Mouse (Mus musculus) heart, embryonic 10.5 days (tissue): ENCODE measurements at regions not wholly inside any gene's neighbourhood (a gene's known extent, or its start where the extent isn't known, plus 50 kb on each side); places are given as distances from the start of the nearest gene placed in this dataset.

Source experiments
- DNase-seq: peaks from one replicate; pipeline ENCODE4 v3.0.0-alpha.2; 2017; ENCODE audit warnings: low spot score
- H3K27ac ChIP-seq: fragments of 300-500 bp; sonication (generic); 2 replicates; pipeline ENCODE4 v1.5.1; 2016; ENCODE audit warnings: mild to moderate bottlenecking
- H3K27me3 ChIP-seq: fragments of 300-500 bp; sonication (generic); 2 replicates; pipeline ENCODE4 v1.6.1; 2016; ENCODE audit warnings: mild to moderate bottlenecking; ENCODE audit not compliant: poor library complexity, insufficient read depth, severe bottlenecking
- H3K36me3 ChIP-seq: fragments of 300-500 bp; sonication (generic); 2 replicates; pipeline ENCODE4 v1.6.1; 2016; ENCODE audit warnings: mild to moderate bottlenecking, moderate library complexity
- H3K4me1 ChIP-seq: fragments of 300-500 bp; sonication (generic); 2 replicates; pipeline ENCODE4 v1.6.1; 2016; ENCODE audit warnings: mild to moderate bottlenecking
- H3K4me3 ChIP-seq: fragments of 300-500 bp; sonication (generic); 2 replicates; pipeline ENCODE4 v1.5.1; 2016; ENCODE audit warnings: mild to moderate bottlenecking, moderate library complexity
- H3K9me3 ChIP-seq: fragments of 300-500 bp; sonication (generic); 2 replicates; pipeline ENCODE4 v1.6.1; 2016; ENCODE audit warnings: mild to moderate bottlenecking, moderate library complexity
- WGBS: fragments of 180-500 bp; shearing (Covaris S2); methylation state at CpG from one replicate; pipeline ENCODE4 v1.1.7; 2016; 5-methylcytosine and 5-hydroxymethylcytosine counted together

GRCm38 (mm10) chr10:96860366-96860765 is 243.6 kb downstream of the Btg1 start:
- Histone ChIP-seq H3K4me1 (no peaks in the 10 kb centered on the region), H3K36me3 (no peaks in the 10 kb centered on the region), H3K9me3 (no peaks in the 10 kb centered on the region), H3K27ac (no peak overlapping the region), H3K4me3 (no peak overlapping the region), H3K27me3 (no peaks in the 10 kb centered on the region)
- WGBS = 69% methylated on average over 2 of the region's 2 CpGs
- DNase-seq = no peak

GRCm38 (mm10) chr10:96863230-96863629 is 246.4 kb downstream of the Btg1 start:
- 76% methylated on average over 8 of the region's 8 CpGs for WGBS
- Histone ChIP-seq H3K4me3 (no peak overlapping the region), H3K27ac (no peak overlapping the region)

GRCm38 (mm10) chr10:96866468-96866867 is 249.7 kb downstream of the Btg1 start:
- 74% methylated on average over 3 of the region's 3 CpGs for WGBS
- Histone ChIP-seq H3K4me3 (no peak overlapping the region), H3K27ac (no peak overlapping the region), H3K36me3 (no peaks in the 10 kb centered on the region), H3K27me3 (no peaks in the 10 kb centered on the region), H3K9me3 (no peaks in the 10 kb centered on the region), H3K4me1 (no peaks in the 10 kb centered on the region)
- no peak for DNase-seq

More at GRCm38 (mm10) chr10:96863230-96863629, 246.4 kb downstream of the Btg1 start:
- no peaks in the 10 kb centered on the region for H3K4me1 ChIP-seq
- H3K36me3 ChIP-seq = no peaks in the 10 kb centered on the region
- no peaks in the 10 kb centered on the region for H3K27me3 ChIP-seq
- H3K9me3 ChIP-seq = no peaks in the 10 kb centered on the region
- DNase-seq = no peak

- Histone ChIP-seq H3K4me1 (no peaks in the 10 kb centered on the region), H3K4me3 (no peak overlapping the region), H3K36me3 (no peaks in the 10 kb centered on the region), H3K27me3 (no peaks in the 10 kb centered on the region), H3K27ac (no peak overlapping the region), H3K9me3 (no peaks in the 10 kb centered on the region)
- WGBS = 69% methylated on average over 7 of the region's 7 CpGs
- no peak for DNase-seq
Observed at GRCm38 (mm10) chr10:96871559-96872160, 254.9 kb downstream of the Btg1 start.

- no peaks in the 10 kb centered on the region for H3K9me3 ChIP-seq
- WGBS = 80% methylated on average over 1 of the region's 1 CpGs
- no peak overlapping the region for H3K4me3 ChIP-seq
- no peaks in the 10 kb centered on the region for H3K36me3 ChIP-seq
- H3K27ac ChIP-seq = no peak overlapping the region
- H3K4me1 ChIP-seq = no peaks in the 10 kb centered on the region
- DNase-seq = no peak
- H3K27me3 ChIP-seq = no peaks in the 10 kb centered on the region
Observed at GRCm38 (mm10) chr10:96874646-96875045, 257.8 kb downstream of the Btg1 start.

GRCm38 (mm10) chr10:96875676-96876075 is 258.9 kb downstream of the Btg1 start:
- H3K27me3 ChIP-seq = no peaks in the 10 kb centered on the region
- H3K4me3 ChIP-seq = no peak overlapping the region
- WGBS = 61% methylated on average over 3 of the region's 3 CpGs
- H3K9me3 ChIP-seq = no peaks in the 10 kb centered on the region
- no peak for DNase-seq
- no peak overlapping the region for H3K27ac ChIP-seq
- H3K36me3 ChIP-seq = no peaks in the 10 kb centered on the region
- H3K4me1 ChIP-seq = no peaks in the 10 kb centered on the region

- Histone ChIP-seq H3K36me3 (no peaks in the 10 kb centered on the region), H3K4me3 (no peak overlapping the region), H3K27ac (no peak overlapping the region), H3K9me3 (no peaks in the 10 kb centered on the region), H3K4me1 (no peaks in the 10 kb centered on the region), H3K27me3 (no peaks in the 10 kb centered on the region)
- 87% methylated on average over 2 of the region's 2 CpGs for WGBS
- no peak for DNase-seq
Observed at GRCm38 (mm10) chr10:96879425-96879824, 262.6 kb downstream of the Btg1 start.

GRCm38 (mm10) chr10:96880771-96881170 is 264.0 kb downstream of the Btg1 start:
- 74% methylated on average over 5 of the region's 5 CpGs for WGBS
- Histone ChIP-seq H3K4me3 (no peak overlapping the region), H3K9me3 (no peaks in the 10 kb centered on the region), H3K4me1 (no peaks in the 10 kb centered on the region), H3K27me3 (no peaks in the 10 kb centered on the region), H3K27ac (no peak overlapping the region), H3K36me3 (no peaks in the 10 kb centered on the region)
- no peak for DNase-seq

- Histone ChIP-seq H3K9me3 (no peaks in the 10 kb centered on the region), H3K27me3 (no peaks in the 10 kb centered on the region), H3K36me3 (no peaks in the 10 kb centered on the region), H3K4me1 (no peaks in the 10 kb centered on the region), H3K4me3 (no peak overlapping the region), H3K27ac (no peak overlapping the region)
- no peak for DNase-seq
- WGBS = 81% methylated on average over 5 of the region's 5 CpGs
Observed at GRCm38 (mm10) chr10:96881212-96881611, 264.4 kb downstream of the Btg1 start.

- no peak for DNase-seq
- no peaks in the 10 kb centered on the region for H3K36me3 ChIP-seq
- no peaks in the 10 kb centered on the region for H3K9me3 ChIP-seq
- H3K4me1 ChIP-seq = no peaks in the 10 kb centered on the region
- no peak overlapping the region for H3K27ac ChIP-seq
- WGBS = 81% methylated on average over 2 of the region's 2 CpGs
- no peak overlapping the region for H3K4me3 ChIP-seq
- H3K27me3 ChIP-seq = no peaks in the 10 kb centered on the region
Observed at GRCm38 (mm10) chr10:96881660-96882059, 264.9 kb downstream of the Btg1 start.

GRCm38 (mm10) chr10:96901150-96901549 is 284.3 kb downstream of the Btg1 start:
- H3K36me3 ChIP-seq = no peaks in the 10 kb centered on the region
- no peaks in the 10 kb centered on the region for H3K9me3 ChIP-seq
- H3K27ac ChIP-seq = no peak overlapping the region
- H3K4me3 ChIP-seq = no peak overlapping the region
- H3K27me3 ChIP-seq = no peaks in the 10 kb centered on the region
- no peaks in the 10 kb centered on the region for H3K4me1 ChIP-seq
- DNase-seq = no peak
- 76% methylated on average over 1 of the region's 1 CpGs for WGBS

- DNase-seq = no peak
- no peaks in the 10 kb centered on the region for H3K9me3 ChIP-seq
- H3K36me3 ChIP-seq = no peaks in the 10 kb centered on the region
- no peaks in the 10 kb centered on the region for H3K27me3 ChIP-seq
- no peaks in the 10 kb centered on the region for H3K4me1 ChIP-seq
- no peak overlapping the region for H3K4me3 ChIP-seq
- WGBS = 75% methylated on average over 4 of the region's 4 CpGs
- no peak overlapping the region for H3K27ac ChIP-seq
Observed at GRCm38 (mm10) chr10:96905098-96905809, 288.4 kb downstream of the Btg1 start.

GRCm38 (mm10) chr10:96909661-96910315 is 293.0 kb downstream of the Btg1 start:
- no peak for DNase-seq
- Histone ChIP-seq H3K27me3 (no peaks in the 10 kb centered on the region), H3K9me3 (peaks cover 8% of the 10 kb centered on the region), H3K27ac (no peak overlapping the region), H3K4me1 (no peaks in the 10 kb centered on the region), H3K4me3 (no peak overlapping the region), H3K36me3 (peaks cover 5% of the 10 kb centered on the region; the same call in 1 of the 2 replicates)
- WGBS = 90% methylated on average over 1 of the region's 1 CpGs
